Mouse (Mus musculus): ENCODE data around the gene Cdkn2aip. TPM values are rescaled to one million over a fixed set of nuclear protein-coding genes. Genes with fewer than 3 reads are reported as not detected.
A peak's percentile ranks its signal among the peaks of the same experiment; 100 is the strongest.

Gene Cdkn2aip
- polyA plus RNA-seq, 1 experiment from 2014 or later: 46.3 TPM

DNA sequence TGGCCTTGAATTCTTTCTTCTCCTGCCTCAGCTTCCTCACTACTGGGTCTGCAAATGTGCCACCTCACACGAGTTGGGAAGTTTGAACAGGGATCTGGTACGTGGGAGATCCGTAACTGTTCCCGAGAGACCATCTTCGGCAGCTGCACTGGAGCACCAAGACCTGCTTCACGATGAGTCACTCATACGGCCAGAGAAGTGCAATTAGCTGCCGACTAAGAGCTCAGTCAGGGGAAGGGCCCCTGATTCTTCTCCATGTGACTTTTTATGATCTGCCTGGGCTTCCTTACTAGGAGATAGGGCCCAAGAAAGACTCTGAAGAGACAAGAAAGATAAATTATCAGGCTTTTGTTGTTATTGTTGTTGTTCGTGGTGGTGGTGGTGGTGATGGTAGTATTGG is 31.1 kb upstream of the Cdkn2aip start:
- H3K27me3 ChIP-seq (ENCODE audit: control insufficient read depth, insufficient read depth, low read length): 0 out of 2 replicates have a peak, but pooled peaks cover 2% of the 10 kb centered on the region
- no peaks in the 10 kb centered on the region for H3K9me3 ChIP-seq (ENCODE audit: control insufficient read depth, low read length)
- no peaks in the 10 kb centered on the region for H3K4me1 ChIP-seq (replicated peaks; ENCODE audit: control insufficient read depth, insufficient read depth, low read length)
- H3K27ac ChIP-seq (ENCODE audit: low read depth, low read length): no peak overlapping the region
- DNase-seq (ENCODE audit: low spot score): no peak
- WGBS: 80% methylated on average over 9 of the region's 9 CpGs
- H3K36me3 ChIP-seq (ENCODE audit: control insufficient read depth, insufficient read depth, low read length): no peaks in the 10 kb centered on the region
- no peak overlapping the region for H3K9ac ChIP-seq (ENCODE audit: low read depth, low read length)
- H3K4me2 ChIP-seq (replicated peaks; ENCODE audit: low read depth, low read length): no peak overlapping the region
- no peak overlapping the region for H3K4me3 ChIP-seq (ENCODE audit: low read depth, low read length)
- ATAC-seq (ENCODE audit: low FRiP score): no peak

DNA sequence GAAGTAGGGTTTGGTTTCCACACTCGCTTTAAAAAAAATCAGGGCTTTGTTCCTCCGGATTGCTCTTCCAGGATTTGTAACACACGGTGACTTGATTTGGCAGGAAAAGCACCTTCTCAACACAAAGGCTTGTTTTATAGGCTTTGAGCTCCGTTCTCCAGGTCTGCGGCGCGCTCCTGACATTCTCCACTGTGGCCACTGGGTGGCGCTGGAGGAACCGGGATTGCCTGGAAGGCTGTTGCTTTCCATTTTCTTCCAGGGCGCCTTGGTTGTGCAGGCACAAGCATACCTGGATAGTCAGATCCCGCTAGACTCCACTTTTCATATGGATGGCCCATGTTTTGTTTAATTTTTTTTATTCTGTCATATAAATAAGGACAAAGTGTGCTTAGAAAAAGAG is 29.7 kb upstream of the Cdkn2aip start:
- WGBS: 12% methylated on average over 11 of the region's 11 CpGs
- ATAC-seq (ENCODE audit: low FRiP score) (no peak), DNase-seq (ENCODE audit: low spot score) (peak; percentile 92)
- Histone ChIP-seq H3K4me1 (replicated peaks; ENCODE audit: control insufficient read depth, insufficient read depth, low read length) (no peaks in the 10 kb centered on the region), H3K36me3 (ENCODE audit: control insufficient read depth, insufficient read depth, low read length) (no peaks in the 10 kb centered on the region), H3K4me3 (ENCODE audit: low read depth, low read length) (no peak overlapping the region), H3K4me2 (replicated peaks; ENCODE audit: low read depth, low read length) (no peak overlapping the region), H3K9me3 (ENCODE audit: control insufficient read depth, low read length) (no peaks in the 10 kb centered on the region), H3K9ac (ENCODE audit: low read depth, low read length) (no peak overlapping the region), H3K27me3 (ENCODE audit: control insufficient read depth, insufficient read depth, low read length) (0 out of 2 replicates have a peak, but pooled peaks cover 2% of the 10 kb centered on the region), H3K27ac (ENCODE audit: low read depth, low read length) (no peak overlapping the region)

DNA sequence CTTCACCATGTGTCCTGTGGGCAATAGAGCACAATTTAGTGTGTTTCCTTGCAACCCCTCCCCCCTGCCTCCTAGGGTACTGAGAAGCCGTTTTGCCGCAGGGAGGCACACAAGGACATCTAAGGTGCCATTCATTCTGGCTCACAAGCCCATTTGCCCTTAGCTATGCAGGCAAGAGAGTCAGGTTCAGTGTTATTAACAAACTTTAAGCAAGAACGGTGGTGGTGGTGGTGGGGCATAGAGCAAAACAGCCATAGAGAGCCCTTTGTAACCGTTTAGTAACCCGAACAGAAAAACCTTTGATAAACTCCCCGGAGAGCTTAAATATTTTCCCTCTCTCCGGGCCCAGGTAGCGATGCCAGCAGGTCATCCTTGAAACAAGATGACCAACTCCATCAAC is 29.3 kb upstream of the Cdkn2aip start:
- no peaks in the 10 kb centered on the region for H3K4me1 ChIP-seq (replicated peaks; ENCODE audit: control insufficient read depth, insufficient read depth, low read length)
- no peak for DNase-seq (ENCODE audit: low spot score)

DNA sequence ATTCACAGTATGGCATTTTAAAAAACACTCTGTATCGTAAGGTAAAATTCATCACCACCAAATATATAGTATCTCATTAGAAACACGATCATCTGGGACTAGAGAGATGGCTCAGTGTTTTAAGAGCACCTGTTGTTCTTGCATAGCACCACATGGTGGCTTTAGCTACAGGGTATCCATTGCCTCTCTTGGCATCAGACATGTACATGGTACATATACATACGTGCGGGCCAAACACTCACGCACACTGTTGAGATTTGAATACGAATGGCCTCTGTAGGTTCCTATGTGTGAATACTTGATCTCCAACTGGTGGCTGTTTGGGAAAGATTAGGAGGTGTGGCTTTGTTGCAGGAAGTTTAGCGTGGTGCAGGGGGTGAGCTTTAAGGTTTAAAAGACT is 28.6 kb upstream of the Cdkn2aip start:
- Histone ChIP-seq H3K4me3 (ENCODE audit: low read depth, low read length) (no peak overlapping the region), H3K27me3 (ENCODE audit: control insufficient read depth, insufficient read depth, low read length) (0 out of 2 replicates have a peak, but pooled peaks cover 2% of the 10 kb centered on the region), H3K9ac (ENCODE audit: low read depth, low read length) (no peak overlapping the region), H3K4me2 (replicated peaks; ENCODE audit: low read depth, low read length) (no peak overlapping the region), H3K27ac (ENCODE audit: low read depth, low read length) (no peak overlapping the region), H3K9me3 (ENCODE audit: control insufficient read depth, low read length) (no peaks in the 10 kb centered on the region), H3K36me3 (ENCODE audit: control insufficient read depth, insufficient read depth, low read length) (no peaks in the 10 kb centered on the region), H3K4me1 (replicated peaks; ENCODE audit: control insufficient read depth, insufficient read depth, low read length) (no peaks in the 10 kb centered on the region)
- DNase-seq (ENCODE audit: low spot score): no peak
- no peak for ATAC-seq (ENCODE audit: low FRiP score)
- WGBS: 82% methylated on average over 7 of the region's 7 CpGs

More for the DNA sequence above, 29.3 kb upstream of the Cdkn2aip start:
- no peak overlapping the region for H3K4me3 ChIP-seq (ENCODE audit: low read depth, low read length)
- no peak overlapping the region for H3K4me2 ChIP-seq (replicated peaks; ENCODE audit: low read depth, low read length)
- WGBS: 30% methylated on average over 8 of the region's 8 CpGs
- ATAC-seq (ENCODE audit: low FRiP score): no peak
- no peak overlapping the region for H3K9ac ChIP-seq (ENCODE audit: low read depth, low read length)
- no peaks in the 10 kb centered on the region for H3K36me3 ChIP-seq (ENCODE audit: control insufficient read depth, insufficient read depth, low read length)
- H3K27ac ChIP-seq (ENCODE audit: low read depth, low read length): no peak overlapping the region
- 0 out of 2 replicates have a peak, but pooled peaks cover 2% of the 10 kb centered on the region for H3K27me3 ChIP-seq (ENCODE audit: control insufficient read depth, insufficient read depth, low read length)
- no peaks in the 10 kb centered on the region for H3K9me3 ChIP-seq (ENCODE audit: control insufficient read depth, low read length)

DNA sequence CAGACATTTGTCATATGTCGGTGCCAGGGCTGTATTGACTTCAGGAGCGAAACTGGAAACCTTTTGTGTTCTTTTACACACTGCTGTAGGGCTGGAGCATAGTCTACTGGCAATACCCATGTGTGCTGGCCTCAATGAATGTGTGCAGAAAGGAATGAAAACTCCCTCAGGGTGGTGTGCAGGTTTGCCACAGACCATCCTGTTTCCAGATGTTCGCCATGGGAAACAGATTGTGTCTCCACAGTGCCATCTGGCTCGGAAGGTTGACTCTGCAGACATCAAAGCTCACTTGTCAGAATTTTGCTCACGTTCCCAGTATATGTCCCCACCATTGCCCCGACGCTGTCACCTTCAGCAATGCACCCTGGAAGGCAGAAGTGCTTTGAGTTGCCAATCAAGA is 23.4 kb upstream of the Cdkn2aip start:
- Histone ChIP-seq H3K36me3 (ENCODE audit: control insufficient read depth, insufficient read depth, low read length) (no peaks in the 10 kb centered on the region), H3K27ac (ENCODE audit: low read depth, low read length) (no peak overlapping the region), H3K9ac (ENCODE audit: low read depth, low read length) (no peak overlapping the region), H3K4me3 (ENCODE audit: low read depth, low read length) (no peak overlapping the region), H3K27me3 (ENCODE audit: control insufficient read depth, insufficient read depth, low read length) (no peaks in the 10 kb centered on the region), H3K4me2 (replicated peaks; ENCODE audit: low read depth, low read length) (no peak overlapping the region), H3K4me1 (replicated peaks; ENCODE audit: control insufficient read depth, insufficient read depth, low read length) (no peaks in the 10 kb centered on the region), H3K9me3 (ENCODE audit: control insufficient read depth, low read length) (no peaks in the 10 kb centered on the region)
- ATAC-seq (ENCODE audit: low FRiP score): peak; percentile 25; the same call in 1 of the 2 replicates
- no peak for DNase-seq (ENCODE audit: low spot score)
- 48% methylated on average over 7 of the region's 7 CpGs for WGBS

DNA sequence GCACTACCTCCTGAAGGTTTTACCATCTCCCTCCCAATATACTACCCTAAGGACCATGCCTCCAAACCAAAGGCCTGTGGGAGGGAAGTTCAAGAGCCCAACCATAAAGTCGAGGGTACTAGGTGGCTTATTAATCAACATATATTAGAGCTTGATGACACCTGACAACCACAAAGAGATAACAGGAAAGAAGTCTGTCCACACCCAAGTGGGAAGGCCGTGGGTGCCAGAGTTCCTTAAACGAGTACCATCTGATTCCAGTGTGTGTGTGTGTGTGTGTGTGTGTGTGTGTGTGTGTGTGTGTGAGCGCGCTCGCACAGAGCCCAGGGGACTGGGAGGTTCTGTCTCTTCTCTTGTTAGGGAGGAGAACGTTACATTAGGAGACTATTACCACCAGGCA is 15.6 kb upstream of the Cdkn2aip start:
- H3K4me3 ChIP-seq (ENCODE audit: low read depth, low read length): no peak overlapping the region
- H3K4me1 ChIP-seq (replicated peaks; ENCODE audit: control insufficient read depth, insufficient read depth, low read length): no peaks in the 10 kb centered on the region
- DNase-seq (ENCODE audit: low spot score): no peak
- H3K36me3 ChIP-seq (ENCODE audit: control insufficient read depth, insufficient read depth, low read length): no peaks in the 10 kb centered on the region
- ATAC-seq (ENCODE audit: low FRiP score): no peak
- 89% methylated on average over 7 of the region's 7 CpGs for WGBS
- no peaks in the 10 kb centered on the region for H3K9me3 ChIP-seq (ENCODE audit: control insufficient read depth, low read length)
- H3K9ac ChIP-seq (ENCODE audit: low read depth, low read length): no peak overlapping the region
- H3K27ac ChIP-seq (ENCODE audit: low read depth, low read length): no peak overlapping the region
- H3K4me2 ChIP-seq (replicated peaks; ENCODE audit: low read depth, low read length): no peak overlapping the region
- no peaks in the 10 kb centered on the region for H3K27me3 ChIP-seq (ENCODE audit: control insufficient read depth, insufficient read depth, low read length)

DNA sequence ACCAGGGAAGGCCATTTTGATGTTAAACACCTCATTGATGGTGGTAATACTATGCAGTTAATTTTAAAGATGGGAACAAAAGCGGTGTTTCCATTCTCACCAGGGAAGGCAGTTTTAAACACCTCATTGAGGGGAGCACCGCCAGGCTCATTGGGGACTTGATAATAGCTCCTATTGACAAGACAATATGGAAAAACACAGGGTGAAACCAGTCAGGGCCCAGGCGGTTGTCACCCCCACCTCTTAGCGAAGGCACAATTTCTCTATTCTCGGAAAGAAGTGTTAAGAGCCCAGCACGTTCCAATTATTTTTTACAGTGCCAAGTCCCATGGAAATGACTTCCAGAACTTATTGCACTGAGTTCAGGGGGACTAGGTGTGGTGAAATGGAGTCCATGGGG is 13.2 kb upstream of the Cdkn2aip start:
- Histone ChIP-seq H3K27me3 (ENCODE audit: control insufficient read depth, insufficient read depth, low read length) (no peaks in the 10 kb centered on the region), H3K4me2 (replicated peaks; ENCODE audit: low read depth, low read length) (no peak overlapping the region), H3K27ac (ENCODE audit: low read depth, low read length) (no peak overlapping the region), H3K9ac (ENCODE audit: low read depth, low read length) (no peak overlapping the region), H3K4me3 (ENCODE audit: low read depth, low read length) (no peak overlapping the region), H3K4me1 (replicated peaks; ENCODE audit: control insufficient read depth, insufficient read depth, low read length) (no peaks in the 10 kb centered on the region), H3K36me3 (ENCODE audit: control insufficient read depth, insufficient read depth, low read length) (no peaks in the 10 kb centered on the region), H3K9me3 (ENCODE audit: control insufficient read depth, low read length) (no peaks in the 10 kb centered on the region)
- 23% methylated on average over 6 of the region's 6 CpGs for WGBS
- no peak for ATAC-seq (ENCODE audit: low FRiP score)
- DNase-seq (ENCODE audit: low spot score): no peak

DNA sequence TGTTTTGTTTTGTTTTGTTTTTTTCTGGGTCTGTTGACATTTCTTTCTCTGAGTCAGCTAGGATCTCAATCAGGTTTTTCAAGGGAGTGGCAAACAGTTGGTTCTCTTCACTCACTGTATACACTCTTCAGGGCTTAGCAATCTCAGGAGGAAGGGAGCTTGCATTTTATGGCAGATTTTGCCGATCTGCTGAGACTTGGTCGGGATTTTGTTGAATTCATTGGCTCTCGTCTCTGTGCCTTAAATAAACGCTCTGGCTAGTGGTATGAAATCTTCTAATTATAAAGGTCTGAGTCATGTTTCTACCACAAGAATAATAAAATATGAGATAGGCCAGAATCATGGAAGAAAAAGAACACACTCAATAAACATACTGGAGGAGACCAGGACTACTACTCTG is 7.9 kb upstream of the Cdkn2aip start:
- Histone ChIP-seq H3K27me3 (ENCODE audit: control insufficient read depth, insufficient read depth, low read length) (no peaks in the 10 kb centered on the region), H3K4me3 (ENCODE audit: low read depth, low read length) (no peak overlapping the region), H3K9ac (ENCODE audit: low read depth, low read length) (no peak overlapping the region), H3K9me3 (ENCODE audit: control insufficient read depth, low read length) (no peaks in the 10 kb centered on the region), H3K4me1 (replicated peaks; ENCODE audit: control insufficient read depth, insufficient read depth, low read length) (no peaks in the 10 kb centered on the region), H3K27ac (ENCODE audit: low read depth, low read length) (no peak overlapping the region), H3K4me2 (replicated peaks; ENCODE audit: low read depth, low read length) (no peak overlapping the region), H3K36me3 (ENCODE audit: control insufficient read depth, insufficient read depth, low read length) (no peaks in the 10 kb centered on the region)
- DNase-seq (ENCODE audit: low spot score) (no peak), ATAC-seq (ENCODE audit: low FRiP score) (no peak)
- 84% methylated on average over 4 of the region's 4 CpGs for WGBS

DNA sequence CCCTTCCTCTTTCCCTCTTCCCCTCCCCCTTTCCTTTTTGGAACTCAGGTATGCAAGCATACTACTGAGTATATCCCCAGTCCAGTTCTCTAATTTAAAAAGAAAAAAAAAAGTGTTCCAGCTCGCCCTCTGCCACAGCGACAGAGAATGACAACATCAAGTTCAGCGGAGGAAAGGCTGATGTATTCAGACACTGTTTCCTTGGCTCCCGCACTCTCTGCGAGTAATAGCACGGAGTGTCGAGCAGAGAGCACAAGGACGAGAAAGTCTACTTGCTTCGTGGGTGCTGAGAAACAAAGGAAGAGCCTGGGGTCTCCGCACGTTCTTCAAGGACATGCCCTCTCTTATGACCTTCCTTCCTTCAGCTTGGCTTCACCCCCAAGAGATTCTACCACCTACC is 4.9 kb upstream of the Cdkn2aip start:
- Histone ChIP-seq H3K9ac (ENCODE audit: low read depth, low read length) (no peak overlapping the region), H3K4me3 (ENCODE audit: low read depth, low read length) (no peak overlapping the region), H3K27ac (ENCODE audit: low read depth, low read length) (no peak overlapping the region), H3K36me3 (ENCODE audit: control insufficient read depth, insufficient read depth, low read length) (no peaks in the 10 kb centered on the region), H3K4me2 (replicated peaks; ENCODE audit: low read depth, low read length) (no peak overlapping the region), H3K4me1 (replicated peaks; ENCODE audit: control insufficient read depth, insufficient read depth, low read length) (no peaks in the 10 kb centered on the region), H3K9me3 (ENCODE audit: control insufficient read depth, low read length) (no peaks in the 10 kb centered on the region), H3K27me3 (ENCODE audit: control insufficient read depth, insufficient read depth, low read length) (no peaks in the 10 kb centered on the region)
- ATAC-seq (ENCODE audit: low FRiP score) (no peak), DNase-seq (ENCODE audit: low spot score) (peak; percentile 11)
- WGBS: 26% methylated on average over 11 of the region's 11 CpGs
